Mouse (Mus musculus) frontal cortex, postnatal 10 days (tissue): ENCODE results near the gene Glt28d2.

Experiments
- DNase-seq, 2 experiments: peaks; one replicate each; pipeline ENCODE4 v3.0.0; 2022; ENCODE audit warnings: low spot score in 2 of 2, mixed read lengths in 1 of 2

Gene Glt28d2

GRCm38 (mm10) chr3:85878911-85879310, 8.4 kb downstream of the Glt28d2 start:
- DNase-seq, result no peak

- no peak for DNase-seq
Measured at GRCm38 (mm10) chr3:85863996-85864395, 23.3 kb downstream of the Glt28d2 start.

- no peak for DNase-seq
Measured at GRCm38 (mm10) chr3:85862886-85863285, 24.4 kb downstream of the Glt28d2 start.

- DNase-seq, result no peak
Measured at GRCm38 (mm10) chr3:85860996-85861395, 26.3 kb downstream of the Glt28d2 start.

- no peak for DNase-seq
Measured at GRCm38 (mm10) chr3:85859311-85859710, 28.0 kb downstream of the Glt28d2 start.

GRCm38 (mm10) chr3:85858140-85859135, 28.9 kb downstream of the Glt28d2 start:
- no peak for DNase-seq

GRCm38 (mm10) chr3:85857083-85857482, 30.2 kb downstream of the Glt28d2 start:
- no peak for DNase-seq

GRCm38 (mm10) chr3:85855947-85856346, 31.4 kb downstream of the Glt28d2 start:
- no peak for DNase-seq

GRCm38 (mm10) chr3:85855043-85855442, 32.3 kb downstream of the Glt28d2 start:
- no peak for DNase-seq

GRCm38 (mm10) chr3:85854143-85854542, 33.2 kb downstream of the Glt28d2 start:
- DNase-seq, result no peak

- DNase-seq, result no peak
Measured at GRCm38 (mm10) chr3:85853715-85854114, 33.6 kb downstream of the Glt28d2 start.

- DNase-seq, result no peak
Measured at GRCm38 (mm10) chr3:85850079-85850478, 37.2 kb downstream of the Glt28d2 start.

GRCm38 (mm10) chr3:85846316-85846715, 41.0 kb downstream of the Glt28d2 start:
- no peak for DNase-seq

- DNase-seq, result no peak
Measured at GRCm38 (mm10) chr3:85845341-85845740, 42.0 kb downstream of the Glt28d2 start.

- DNase-seq, result no peak
Measured at GRCm38 (mm10) chr3:85842881-85843218, 44.5 kb downstream of the Glt28d2 start.

- no peak for DNase-seq
Measured at GRCm38 (mm10) chr3:85842177-85842880, 45.0 kb downstream of the Glt28d2 start.

GRCm38 (mm10) chr3:85841454-85842176, 45.7 kb downstream of the Glt28d2 start:
- DNase-seq, result no peak

GRCm38 (mm10) chr3:85833627-85834026, 53.7 kb downstream of the Glt28d2 start:
- no peak for DNase-seq

- DNase-seq, result no peak
Measured at GRCm38 (mm10) chr3:85832490-85833155, 54.7 kb downstream of the Glt28d2 start.

GRCm38 (mm10) chr3:85831785-85832184, 55.5 kb downstream of the Glt28d2 start:
- DNase-seq, result no peak

- no peak for DNase-seq
Measured at GRCm38 (mm10) chr3:85829047-85829446, 58.3 kb downstream of the Glt28d2 start.

GRCm38 (mm10) chr3:85827815-85828214, 59.5 kb downstream of the Glt28d2 start:
- DNase-seq, result no peak
